Mouse (Mus musculus): Measurements from ENCODE around the gene Nfib.

DNA sequence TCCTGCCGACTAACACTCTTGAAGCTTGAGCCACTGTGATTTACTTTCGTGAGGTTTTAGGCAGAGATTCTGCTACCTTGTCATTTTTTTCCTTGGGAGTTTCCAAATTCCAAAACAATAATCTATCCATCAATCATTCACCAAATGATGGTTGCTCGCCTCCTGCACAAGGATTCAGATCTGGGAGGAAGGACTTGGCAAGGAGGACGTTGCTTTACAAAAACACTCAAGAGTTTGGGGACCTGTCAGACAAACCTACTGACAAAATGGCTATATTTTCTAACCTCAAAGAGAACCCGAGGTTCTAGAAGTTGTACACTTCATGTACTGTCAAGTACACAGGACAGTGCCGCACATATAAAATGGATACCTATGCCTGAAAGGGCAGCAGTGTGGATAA is 299.0 kb downstream of the Nfib start:
- TF ChIP-seq CTCF (IDR thresholded peaks at IDR 0.05; ENCODE audit: low read depth) (no peak), EP300 (IDR thresholded peaks at IDR 0.05; ENCODE audit: low read depth) (no peak)

Measured in liver, embryonic 14.5 days (tissue).